Mouse (Mus musculus): Measurements from ENCODE around the gene Pitpnm1.
"Not testable (repeated sequence)": the region's sequence is repeated elsewhere in the genome, so short reads cannot be mapped to it uniquely, and the experiment has no call there.

The Pitpnm1 gene

GRCm38 (mm10) chr19:4117006-4117405 lies 17.2 kb downstream of the Pitpnm1 start:
- DNase-seq (ENCODE audit: low read depth, low spot score): no peak

DNA sequence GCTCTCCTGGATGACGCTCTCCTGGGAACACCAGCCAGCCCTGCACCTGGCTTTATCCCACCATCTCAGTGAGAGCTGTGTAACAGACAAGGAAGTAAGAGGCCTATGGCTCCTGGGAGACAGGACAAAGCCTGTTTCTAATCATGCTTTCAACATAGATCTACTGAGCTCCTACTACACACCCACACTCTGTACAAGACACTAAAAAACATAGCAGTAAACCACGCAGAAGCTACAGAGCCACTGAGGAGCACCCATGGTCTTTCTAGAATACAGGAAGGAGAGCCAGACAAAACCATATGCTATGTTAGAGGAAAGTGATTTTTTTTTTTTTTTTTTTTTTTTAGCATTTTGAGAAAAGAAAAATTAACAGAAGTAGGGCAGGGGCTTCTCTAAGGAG lies 18.6 kb downstream of the Pitpnm1 start:
- no peak for DNase-seq (ENCODE audit: low read depth, low spot score)

DNA sequence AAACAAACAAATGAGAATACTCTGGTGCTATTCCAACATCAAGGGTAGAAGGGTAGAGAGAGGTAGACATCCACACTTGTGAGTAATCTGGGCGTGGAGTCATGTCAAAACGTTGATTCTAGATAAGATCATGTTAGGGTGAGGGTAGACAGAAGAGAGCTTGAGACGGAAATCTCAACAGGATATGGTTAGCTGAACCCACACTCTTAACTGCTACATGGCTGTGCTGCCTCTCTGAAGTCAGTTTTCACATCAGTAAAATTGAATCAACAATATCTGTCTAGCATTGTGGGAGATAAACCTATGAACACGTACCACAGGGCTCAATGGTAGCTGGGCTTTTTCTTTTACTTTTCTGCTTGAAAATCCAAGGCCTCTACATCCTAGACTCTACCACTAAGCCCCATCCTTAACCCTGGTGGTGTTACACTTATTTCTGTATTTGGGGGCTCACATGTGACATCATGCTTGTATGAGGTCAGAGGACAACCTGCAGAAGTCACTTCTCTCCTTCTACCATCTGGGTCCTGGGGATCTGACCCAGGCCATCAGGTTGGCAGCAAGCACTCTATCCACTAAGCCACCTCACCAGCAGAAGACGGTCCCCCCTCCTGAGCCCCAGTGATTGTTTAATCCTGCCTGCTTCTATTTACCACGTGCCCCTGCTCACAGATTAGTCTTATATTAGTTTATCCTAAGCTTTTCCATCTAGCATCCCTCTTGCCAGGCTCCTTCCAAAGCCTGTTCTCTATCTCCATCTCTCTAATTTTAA lies 20.1 kb downstream of the Pitpnm1 start:
- no peak for DNase-seq (ENCODE audit: low read depth, low spot score)

DNA sequence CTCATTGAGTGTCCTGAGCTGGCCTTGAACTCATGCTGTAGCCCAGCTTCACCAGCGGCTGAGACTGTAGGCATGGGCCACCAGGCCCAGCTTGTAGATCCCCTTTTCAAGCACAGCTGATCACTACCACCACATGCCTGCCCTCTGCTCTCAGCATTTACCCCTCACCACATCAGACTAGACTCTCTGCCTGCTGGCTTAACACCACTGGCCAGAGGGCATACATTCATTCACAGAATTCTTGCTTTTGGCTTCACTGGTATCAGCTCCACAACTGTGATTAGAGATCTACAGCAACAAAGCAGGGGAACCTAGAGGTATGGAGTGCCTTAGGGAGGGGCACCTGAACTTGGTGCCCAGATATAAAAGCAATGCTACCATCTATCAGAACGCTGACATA lies 20.7 kb downstream of the Pitpnm1 start:
- no peak for DNase-seq (ENCODE audit: low read depth, low spot score)

- DNase-seq (ENCODE audit: low read depth, low spot score): peak; percentile 98
These were observed 21.5 kb downstream of the Pitpnm1 start for GRCm38 (mm10) chr19:4121097-4121805.

GRCm38 (mm10) chr19:4121896-4122295 lies 22.1 kb downstream of the Pitpnm1 start:
- DNase-seq (ENCODE audit: low read depth, low spot score): not testable (repeated sequence)

- no peak for DNase-seq (ENCODE audit: low read depth, low spot score)
These were observed 22.9 kb downstream of the Pitpnm1 start for GRCm38 (mm10) chr19:4122411-4123370.

GRCm38 (mm10) chr19:4124432-4124831 lies 24.6 kb downstream of the Pitpnm1 start:
- no peak for DNase-seq (ENCODE audit: low read depth, low spot score)

DNA sequence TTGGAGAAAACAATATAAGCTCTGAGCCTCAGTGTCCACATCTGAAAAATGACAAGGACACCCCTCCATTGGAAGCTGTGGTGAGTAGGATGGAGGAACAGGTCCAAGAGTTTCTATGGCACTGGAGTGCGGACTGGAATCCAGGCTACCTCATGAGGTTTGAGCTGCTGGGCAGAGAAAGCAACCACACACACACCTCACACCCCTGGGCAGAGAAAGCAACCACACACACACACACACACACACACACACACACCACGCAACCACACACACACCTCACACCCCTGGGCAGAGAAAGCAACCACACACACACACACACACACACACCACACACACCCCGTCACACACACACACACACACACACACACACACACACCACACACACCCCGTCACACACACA lies 25.5 kb downstream of the Pitpnm1 start:
- not testable (repeated sequence) for DNase-seq (ENCODE audit: low read depth, low spot score)

DNA sequence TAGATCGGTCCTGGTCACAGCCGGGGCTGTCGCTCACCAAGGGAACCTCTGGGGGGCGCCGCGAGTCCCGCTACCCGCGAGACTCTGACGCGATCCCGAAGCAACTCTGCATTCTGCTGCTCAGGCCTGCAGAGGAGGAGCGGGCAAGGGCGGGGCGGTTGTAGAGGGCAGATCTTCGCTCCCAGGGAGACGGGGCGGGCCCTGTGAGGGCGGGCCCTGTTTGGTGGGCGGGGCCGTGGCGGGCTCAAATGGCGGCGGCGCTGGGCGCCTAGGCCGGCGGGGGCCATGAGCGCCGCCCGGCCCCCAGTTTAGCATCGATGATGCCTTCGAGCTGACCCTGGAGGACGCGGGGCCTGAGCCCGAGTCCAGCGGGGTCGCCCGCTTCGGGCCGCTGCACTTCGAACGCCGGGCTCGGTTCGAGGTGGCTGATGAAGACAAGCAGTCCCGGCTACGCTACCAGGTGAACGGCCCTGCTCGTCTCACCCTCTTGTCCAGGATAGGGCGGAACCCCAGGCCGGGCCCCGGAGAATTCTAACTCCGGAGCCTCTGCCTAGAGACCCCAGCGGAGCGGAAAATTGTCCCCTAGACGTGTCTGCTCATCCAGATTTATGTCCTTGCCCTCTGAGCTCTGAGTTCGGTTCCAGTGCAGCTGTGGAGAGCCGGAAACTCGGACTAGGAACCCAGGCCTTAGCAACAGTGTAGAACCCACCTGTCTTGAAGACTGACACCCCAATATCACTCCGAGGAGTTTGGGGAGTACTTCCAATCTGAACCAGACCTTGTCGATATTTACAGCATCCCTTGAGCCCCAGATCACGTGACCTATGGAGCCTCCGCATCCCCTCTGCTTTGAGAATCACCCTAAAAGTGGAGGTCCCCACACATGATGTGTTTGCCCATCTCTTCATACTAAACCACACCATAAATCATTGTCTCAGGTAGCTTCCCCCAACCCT lies 26.2 kb downstream of the Pitpnm1 start, which contains the start of gene Aip:
Aip (minus strand) TSS at position 118 of the 956 bp plus-strand sequence.
- DNase-seq (ENCODE audit: low read depth, low spot score): peak; percentile 97

- DNase-seq (ENCODE audit: low read depth, low spot score): no peak
These were observed 27.1 kb downstream of the Pitpnm1 start for GRCm38 (mm10) chr19:4126759-4127495.

GRCm38 (mm10) chr19:4129462-4129861 lies 29.7 kb downstream of the Pitpnm1 start:
- DNase-seq (ENCODE audit: low read depth, low spot score): no peak

GRCm38 (mm10) chr19:4130106-4130505 lies 30.3 kb downstream of the Pitpnm1 start:
- no peak for DNase-seq (ENCODE audit: low read depth, low spot score)

DNA sequence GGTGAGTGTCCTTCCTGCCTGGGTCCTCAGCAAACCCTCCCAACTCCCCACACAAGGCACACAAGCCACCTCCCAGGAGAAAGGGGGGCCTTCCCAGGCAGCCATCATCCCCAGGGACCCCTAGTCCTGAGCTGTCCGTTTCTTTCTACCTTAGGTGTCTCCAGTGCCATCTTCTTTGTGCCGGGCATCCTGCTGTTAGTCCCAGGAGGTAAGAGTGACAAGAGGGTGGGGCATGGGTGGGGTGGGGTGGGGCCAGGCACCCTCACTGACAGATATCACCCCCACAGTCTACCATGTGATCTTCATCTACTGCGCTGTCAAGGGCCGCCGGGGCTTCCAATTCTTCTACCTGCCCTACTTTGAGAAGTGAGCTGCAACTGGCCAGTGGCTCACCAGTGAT lies 31.3 kb downstream of the Pitpnm1 start:
- no peak for DNase-seq (ENCODE audit: low read depth, low spot score)

GRCm38 (mm10) chr19:4131768-4132167 lies 32.0 kb downstream of the Pitpnm1 start:
- DNase-seq (ENCODE audit: low read depth, low spot score): no peak

- DNase-seq (ENCODE audit: low read depth, low spot score): no peak
These were observed 34.6 kb downstream of the Pitpnm1 start for GRCm38 (mm10) chr19:4134354-4134753.

DNA sequence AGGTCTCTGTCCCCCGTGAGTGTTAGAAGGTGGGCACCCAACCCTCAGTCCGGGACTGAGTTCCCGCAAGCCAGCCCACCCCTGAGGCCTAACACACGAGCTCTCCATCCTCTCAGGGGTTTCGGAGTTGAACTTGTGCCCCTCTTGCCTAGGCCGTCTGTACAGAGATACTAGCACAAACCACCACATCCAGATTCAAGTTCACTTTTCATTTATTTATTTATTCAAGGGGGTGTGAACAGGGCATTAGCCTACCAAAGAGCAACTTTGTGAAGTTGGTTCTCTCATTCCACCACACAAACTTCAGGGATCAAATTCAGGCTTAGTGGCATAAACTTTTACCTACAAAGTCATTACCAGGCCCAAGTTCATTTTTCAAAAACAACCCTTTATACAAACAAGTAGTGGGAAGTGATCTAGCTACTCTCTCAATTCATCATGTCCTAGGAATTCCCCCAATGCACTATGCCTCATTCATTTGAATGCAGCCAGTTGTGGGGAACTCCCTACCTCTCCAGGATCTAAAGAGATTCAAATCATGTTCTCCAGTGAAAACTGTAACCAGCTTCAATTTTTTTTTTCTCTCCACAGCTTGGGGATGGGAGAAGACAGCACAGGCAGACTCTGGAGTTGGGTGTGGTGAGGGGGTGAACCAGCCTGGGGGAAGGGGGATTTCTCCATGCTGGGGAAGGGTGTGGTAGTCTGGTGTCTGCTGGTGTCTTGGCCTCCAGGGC lies 35.6 kb downstream of the Pitpnm1 start:
- DNase-seq (ENCODE audit: low read depth, low spot score): not testable (repeated sequence)

- not testable (repeated sequence) for DNase-seq (ENCODE audit: low read depth, low spot score)
These were observed 36.2 kb downstream of the Pitpnm1 start for GRCm38 (mm10) chr19:4135963-4136345.

DNA sequence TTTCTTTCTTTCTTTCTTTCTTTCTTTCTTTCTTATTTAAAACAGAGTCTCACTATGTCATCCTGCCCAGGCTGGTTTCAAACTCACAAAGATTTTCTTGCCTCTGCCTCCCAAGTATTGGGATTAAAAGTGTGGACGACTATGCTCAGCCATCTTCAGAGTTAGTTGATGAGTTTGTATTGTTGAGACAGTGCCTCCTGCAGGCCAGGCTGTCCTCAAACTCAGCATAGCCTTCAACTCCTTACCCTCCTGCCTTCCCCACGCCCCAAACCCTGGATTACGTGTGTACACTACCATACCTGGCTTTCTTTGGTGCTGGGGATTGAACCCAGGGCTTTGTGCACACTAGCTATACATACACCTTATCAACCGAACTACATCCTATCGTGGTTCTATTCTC lies 36.7 kb downstream of the Pitpnm1 start:
- no peak for DNase-seq (ENCODE audit: low read depth, low spot score)

All from forelimb bud, embryonic 11.5 days (tissue).